Mouse (Mus musculus) limb, embryonic 10.5 days (tissue): ENCODE results near the gene Tab2. TPM values are rescaled to one million over a fixed set of nuclear protein-coding genes. Genes with fewer than 3 reads are reported as not detected.
"Not testable (repeated sequence)": the region's sequence is repeated elsewhere in the genome, so short reads cannot be mapped to it uniquely, and the experiment has no call there.

Experiments
- DNase-seq: peaks from one replicate; pipeline ENCODE4 v3.0.0-alpha.2; 2017; ENCODE audit warnings: low spot score
- H3K27ac ChIP-seq: fragments of 300-500 bp; sonication (generic); 2 replicates; pipeline ENCODE4 v1.5.1; 2016; ENCODE audit warnings: mild to moderate bottlenecking
- H3K27me3 ChIP-seq: fragments of 300-500 bp; sonication (generic); 2 replicates; pipeline ENCODE4 v1.6.1; 2016; ENCODE audit warnings: low read depth, mild to moderate bottlenecking; ENCODE audit not compliant: poor library complexity, severe bottlenecking
- H3K36me3 ChIP-seq: fragments of 300-500 bp; sonication (generic); 2 replicates; pipeline ENCODE4 v1.6.1; 2016; ENCODE audit warnings: mild to moderate bottlenecking, moderate library complexity
- H3K4me1 ChIP-seq: fragments of 300-500 bp; sonication (generic); 2 replicates; pipeline ENCODE4 v1.6.1; 2016
- H3K4me3 ChIP-seq: fragments of 300-500 bp; sonication (generic); 2 replicates; pipeline ENCODE4 v1.5.1; 2016; ENCODE audit warnings: mild to moderate bottlenecking, moderate library complexity
- H3K9me3 ChIP-seq: fragments of 300-500 bp; sonication (generic); replicated peaks from 2 replicates; pipeline ENCODE4 v1.6.1; 2016; ENCODE audit warnings: mild to moderate bottlenecking
- WGBS: fragments of 180-500 bp; shearing (Covaris S2); methylation state at CpG from one replicate; pipeline ENCODE4 v1.1.7; 2016; 5-methylcytosine and 5-hydroxymethylcytosine counted together
- polyA plus RNA-seq: library from polyadenylated mRNA; unstranded; fragments of >200 nt; fragmentation: Nextera tagmentation; extraction: Ambion mirVana; gene quantifications from 2 replicates; pipeline ENCODE4 v1.2.1, GENCODE M21; 2016

The Tab2 gene
- polyA plus RNA-seq, 1 experiment from 2014 or later, result 19.7 TPM

DNA sequence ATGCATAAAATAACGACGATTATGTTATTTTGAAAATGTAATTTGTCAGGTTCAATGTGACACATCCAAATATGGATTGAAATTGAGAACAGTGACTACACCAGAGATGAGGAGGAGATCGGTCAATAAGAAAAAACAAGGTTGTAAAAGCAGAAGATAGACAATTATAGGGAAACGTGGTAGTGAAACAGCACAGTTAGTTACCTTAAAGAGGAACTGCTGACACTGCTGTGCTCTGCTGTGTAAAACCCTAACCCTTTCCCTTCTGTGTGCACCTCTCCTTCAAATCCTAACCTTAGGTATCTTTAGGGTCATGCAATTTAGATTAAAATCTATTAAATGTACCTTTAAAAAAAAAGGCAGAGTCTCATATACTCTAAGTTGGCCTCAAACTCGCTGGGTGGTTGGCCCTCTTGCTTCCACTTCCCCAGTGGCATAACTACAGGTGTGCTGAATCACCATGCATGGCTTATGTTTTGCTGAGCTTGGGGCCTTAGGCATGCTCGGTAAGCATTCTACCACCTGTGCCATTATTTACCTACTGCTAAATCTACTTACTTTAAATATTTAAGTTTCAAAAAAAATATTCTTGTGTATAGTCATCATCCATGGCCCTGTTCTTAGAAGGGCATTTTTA, 19.4 kb downstream of the Tab2 start:
- Histone ChIP-seq H3K4me1 (no peaks in the 10 kb centered on the region), H3K9me3 (no peaks in the 10 kb centered on the region), H3K4me3 (no peak overlapping the region), H3K27ac (no peak overlapping the region), H3K36me3 (peaks cover 11% of the 10 kb centered on the region), H3K27me3 (no peaks in the 10 kb centered on the region)
- DNase-seq, result no peak
- 94% methylated on average over 6 of the region's 6 CpGs for WGBS

DNA sequence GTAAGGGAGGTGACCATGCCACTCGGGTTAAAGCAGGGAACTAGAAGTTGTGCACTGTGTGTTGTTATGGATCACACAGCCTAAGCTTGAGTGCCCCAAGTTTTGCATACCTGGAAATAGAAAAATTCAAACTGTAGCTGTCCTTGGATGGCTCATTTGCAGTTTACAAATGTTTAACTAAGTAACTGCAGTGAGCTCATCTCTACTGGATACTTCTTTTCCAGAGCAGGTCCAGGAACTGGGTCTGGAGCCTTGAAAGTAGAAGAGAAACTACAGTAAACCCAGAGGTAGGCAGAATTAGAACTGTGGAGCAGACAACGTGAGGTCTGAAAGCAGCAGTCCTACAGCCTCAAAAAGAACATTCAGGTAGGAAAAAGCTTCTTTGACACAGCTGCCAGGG, 23.1 kb downstream of the Tab2 start:
- no peaks in the 10 kb centered on the region for H3K27me3 ChIP-seq
- no peak overlapping the region for H3K4me3 ChIP-seq
- no peak for DNase-seq
- peaks cover 9% of the 10 kb centered on the region for H3K36me3 ChIP-seq
- 89% methylated on average over 2 of the region's 2 CpGs for WGBS
- no peaks in the 10 kb centered on the region for H3K4me1 ChIP-seq
- H3K9me3 ChIP-seq, result no peaks in the 10 kb centered on the region
- no peak overlapping the region for H3K27ac ChIP-seq

DNA sequence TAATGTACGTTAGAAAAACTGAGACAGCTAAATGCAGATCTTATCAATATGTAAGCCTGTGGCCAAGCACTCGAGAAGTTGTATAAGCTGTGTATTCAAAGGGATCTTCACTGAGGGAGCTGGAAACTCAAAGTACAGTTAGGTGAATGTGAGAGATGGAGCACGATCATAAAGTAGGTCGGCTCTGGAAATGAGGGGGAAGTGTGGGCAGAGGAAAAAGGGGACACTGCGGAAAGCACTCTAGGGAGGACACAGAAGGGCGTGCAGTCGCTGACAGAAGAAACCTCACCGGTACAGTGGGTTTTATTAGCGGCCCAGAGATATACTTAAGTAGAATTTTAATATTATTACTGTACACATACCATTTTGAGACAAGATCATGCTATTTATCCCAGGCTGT, 27.0 kb downstream of the Tab2 start:
- Histone ChIP-seq H3K4me3 (no peak overlapping the region), H3K27ac (no peak overlapping the region), H3K36me3 (peaks cover 19% of the 10 kb centered on the region), H3K4me1 (no peaks in the 10 kb centered on the region), H3K9me3 (no peaks in the 10 kb centered on the region), H3K27me3 (no peaks in the 10 kb centered on the region)
- DNase-seq, result no peak
- WGBS, result 90% methylated on average over 9 of the region's 9 CpGs

DNA sequence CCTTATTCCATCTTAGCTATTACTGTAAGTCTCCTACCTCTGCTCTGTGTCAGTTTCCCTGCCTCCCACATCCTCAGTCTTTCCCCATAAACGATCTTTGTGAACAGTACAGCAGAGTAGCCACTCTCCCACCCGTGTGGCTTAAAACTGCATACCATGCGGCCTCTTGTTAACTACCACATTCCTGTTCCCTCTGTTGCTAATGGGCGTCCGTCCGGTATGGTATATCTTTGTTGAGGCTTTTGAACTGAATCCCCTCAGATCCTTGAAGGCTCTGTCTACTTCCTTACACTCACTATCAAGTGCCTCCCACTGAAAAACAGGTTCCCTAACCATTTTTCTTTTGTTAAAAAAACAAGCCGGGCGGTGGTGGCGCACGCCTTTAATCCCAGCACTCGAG, 30.5 kb downstream of the Tab2 start:
- Histone ChIP-seq H3K9me3 (no peaks in the 10 kb centered on the region), H3K27me3 (no peaks in the 10 kb centered on the region), H3K27ac (no peak overlapping the region), H3K4me1 (no peaks in the 10 kb centered on the region), H3K36me3 (peaks cover 41% of the 10 kb centered on the region), H3K4me3 (no peak overlapping the region)
- DNase-seq, result no peak
- 88% methylated on average over 11 of the region's 11 CpGs for WGBS

DNA sequence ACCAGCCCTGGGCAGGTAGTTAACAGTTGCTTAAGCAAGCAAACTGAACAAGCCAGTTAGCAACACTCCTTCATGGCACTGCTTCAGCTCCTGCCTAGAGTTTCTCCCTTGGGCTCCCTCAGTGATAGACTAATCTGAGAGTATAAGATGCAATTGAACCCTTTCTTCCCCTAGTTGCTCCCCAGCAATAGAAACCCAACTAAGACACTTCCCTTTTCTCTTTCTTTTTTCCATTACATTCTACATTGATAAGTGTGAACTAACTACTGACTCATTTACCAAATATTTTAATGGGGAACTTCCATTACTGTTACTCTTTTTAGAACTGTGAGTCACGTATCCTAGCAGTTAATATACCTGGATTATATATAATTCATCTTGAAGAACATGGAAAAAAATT, 32.6 kb downstream of the Tab2 start:
- WGBS, result 95% methylated on average over 1 of the region's 1 CpGs
- no peak overlapping the region for H3K27ac ChIP-seq
- no peaks in the 10 kb centered on the region for H3K4me1 ChIP-seq
- no peak for DNase-seq
- H3K27me3 ChIP-seq, result no peaks in the 10 kb centered on the region
- H3K4me3 ChIP-seq, result no peak overlapping the region
- no peaks in the 10 kb centered on the region for H3K9me3 ChIP-seq
- H3K36me3 ChIP-seq, result peaks cover 59% of the 10 kb centered on the region

DNA sequence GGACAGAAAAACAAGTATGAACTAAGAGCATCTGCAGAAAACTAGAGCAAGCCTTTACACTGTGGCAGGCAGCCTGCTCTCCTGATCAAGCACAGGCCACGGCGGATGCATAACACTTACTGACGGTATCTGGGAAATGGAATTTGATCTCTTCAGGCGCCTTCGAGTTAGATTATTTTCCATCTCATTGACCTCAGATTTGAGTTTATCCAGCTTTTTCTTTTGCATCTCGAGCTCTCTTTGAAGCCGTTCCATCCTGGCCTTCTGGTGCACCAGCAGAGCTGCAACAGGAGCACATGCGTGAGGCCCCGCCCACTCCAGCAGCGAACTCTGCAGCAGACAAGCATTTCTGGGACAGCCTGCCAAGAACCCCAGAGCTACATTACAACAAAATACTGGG, 44.8 kb downstream of the Tab2 start:
- H3K9me3 ChIP-seq, result no peaks in the 10 kb centered on the region
- 89% methylated on average over 10 of the region's 10 CpGs for WGBS
- H3K27me3 ChIP-seq, result no peaks in the 10 kb centered on the region
- H3K36me3 ChIP-seq, result peaks cover 72% of the 10 kb centered on the region
- H3K4me3 ChIP-seq, result no peak overlapping the region
- no peak overlapping the region for H3K27ac ChIP-seq
- no peak for DNase-seq
- no peaks in the 10 kb centered on the region for H3K4me1 ChIP-seq

DNA sequence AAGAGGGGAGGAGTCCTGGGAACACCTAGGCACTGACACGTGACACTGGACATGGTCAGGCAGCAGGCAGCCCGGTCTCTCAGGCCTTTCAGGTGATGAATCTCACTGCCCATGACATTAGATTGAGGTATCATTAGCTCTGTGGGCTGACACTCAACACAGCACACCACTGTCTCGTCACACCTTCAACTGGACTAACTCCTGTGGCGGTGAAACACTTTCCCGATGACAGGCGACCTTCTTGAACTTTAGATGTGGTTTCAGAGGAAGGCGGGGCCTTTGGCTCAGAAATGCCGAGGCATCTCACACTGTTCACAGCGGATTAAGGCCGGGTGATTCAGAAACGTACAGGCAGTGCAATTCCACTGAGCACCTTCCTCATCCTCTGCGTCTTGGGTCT, 48.9 kb downstream of the Tab2 start:
- Histone ChIP-seq H3K27me3 (no peaks in the 10 kb centered on the region), H3K36me3 (peaks cover 85% of the 10 kb centered on the region), H3K4me1 (no peaks in the 10 kb centered on the region), H3K4me3 (no peak overlapping the region), H3K9me3 (no peaks in the 10 kb centered on the region), H3K27ac (no peak overlapping the region)
- no peak for DNase-seq
- WGBS, result 89% methylated on average over 12 of the region's 12 CpGs

DNA sequence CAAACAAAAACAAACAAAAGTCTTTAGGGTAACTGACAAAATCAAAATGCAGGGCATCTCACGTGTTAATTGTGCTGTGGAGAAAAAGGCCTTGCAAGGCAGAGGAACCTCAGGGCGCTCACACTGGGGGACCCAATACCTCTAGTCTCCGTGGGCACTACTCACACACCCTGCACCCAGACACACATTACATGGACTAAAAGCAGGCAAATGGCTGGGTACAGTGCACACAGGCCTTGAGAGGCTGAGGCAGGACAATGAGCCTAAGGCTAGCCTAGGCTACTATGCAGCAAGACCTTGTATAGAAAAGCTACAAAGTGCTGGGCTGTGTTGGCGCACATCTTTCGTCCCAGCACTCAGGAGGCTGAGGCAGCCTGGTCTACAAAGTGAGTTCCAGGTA, 51.9 kb downstream of the Tab2 start:
- Histone ChIP-seq H3K27ac (no peak overlapping the region), H3K4me1 (no peaks in the 10 kb centered on the region), H3K27me3 (no peaks in the 10 kb centered on the region), H3K36me3 (peaks cover 83% of the 10 kb centered on the region), H3K9me3 (no peaks in the 10 kb centered on the region), H3K4me3 (no peak overlapping the region)
- WGBS, result 95% methylated on average over 5 of the region's 5 CpGs
- DNase-seq, result no peak

DNA sequence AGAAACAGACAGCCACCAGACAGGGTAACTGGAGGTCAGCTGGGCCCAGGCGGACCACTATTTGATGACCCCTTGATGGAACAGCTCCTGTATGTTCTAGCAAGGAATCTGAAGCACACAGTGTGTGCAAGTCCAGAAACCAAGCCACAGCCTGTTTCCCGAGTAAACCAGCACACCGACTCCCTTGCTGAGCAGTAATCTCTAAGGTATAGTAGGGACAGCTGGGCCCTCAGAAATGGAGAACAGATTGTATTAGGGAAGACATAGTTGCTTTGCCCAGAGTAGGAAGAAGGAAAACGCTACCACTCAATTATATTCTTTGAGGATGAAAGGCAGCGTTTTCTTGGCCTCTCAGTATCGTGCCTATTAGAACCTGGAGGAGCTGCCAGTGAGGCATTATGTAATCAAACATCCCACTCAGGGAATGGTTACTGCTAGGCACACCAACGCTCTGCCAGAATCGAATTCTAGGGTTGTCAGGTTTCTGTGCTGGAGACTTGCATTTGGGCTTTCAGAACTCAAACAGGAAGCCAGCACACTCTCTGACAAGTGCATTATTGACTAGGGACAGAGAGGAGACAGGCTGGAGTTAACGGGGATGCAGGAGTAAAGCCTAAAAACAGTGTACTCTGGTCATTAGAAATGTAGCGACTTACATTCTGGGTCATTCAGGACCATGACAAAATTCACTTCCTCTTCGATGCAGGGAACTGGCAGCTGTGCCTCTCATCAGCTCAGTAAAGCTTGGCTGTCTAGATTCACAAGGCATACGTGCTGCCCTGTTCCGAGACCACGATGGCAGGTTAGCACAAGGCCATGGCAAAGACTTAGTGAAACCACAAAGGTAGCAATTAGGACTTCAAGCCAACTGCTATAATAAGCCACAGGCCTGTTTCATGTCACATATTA, 55.1 kb downstream of the Tab2 start:
- H3K27ac ChIP-seq, result no peak overlapping the region
- no peaks in the 10 kb centered on the region for H3K9me3 ChIP-seq
- DNase-seq, result no peak
- H3K36me3 ChIP-seq, result peaks cover 54% of the 10 kb centered on the region
- WGBS, result 93% methylated on average over 14 of the region's 14 CpGs
- no peaks in the 10 kb centered on the region for H3K4me1 ChIP-seq
- H3K27me3 ChIP-seq, result no peaks in the 10 kb centered on the region
- no peak overlapping the region for H3K4me3 ChIP-seq

DNA sequence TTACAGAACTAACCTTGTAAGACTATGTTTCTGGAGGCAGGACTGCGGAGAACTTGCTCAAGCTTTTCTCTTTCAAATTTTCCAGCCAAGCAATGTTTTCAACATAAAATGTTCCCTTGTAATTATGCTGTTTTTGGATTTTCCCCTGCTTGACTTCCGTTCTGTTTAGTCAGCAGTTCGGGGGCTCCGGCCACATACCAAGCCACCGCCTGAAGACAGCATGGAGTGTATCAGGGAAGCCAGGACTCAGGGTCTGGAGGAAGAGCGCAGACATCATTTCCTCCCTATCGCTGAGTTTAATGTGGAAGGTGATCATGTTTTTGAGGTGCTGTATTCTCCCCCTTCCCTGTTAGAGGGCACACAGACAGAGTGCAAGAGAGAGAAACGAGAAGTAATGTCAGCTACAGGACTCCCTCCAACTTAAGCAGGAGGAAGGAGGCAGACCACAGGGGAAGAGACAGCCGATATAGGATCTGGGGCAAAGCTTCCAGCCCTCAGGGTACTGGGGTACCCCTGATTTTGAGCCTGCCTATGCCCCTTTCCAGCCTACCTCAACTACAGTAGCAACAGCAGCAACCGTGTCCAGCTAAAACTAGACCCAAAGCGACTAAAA, 67.7 kb downstream of the Tab2 start:
- H3K9me3 ChIP-seq, result no peaks in the 10 kb centered on the region
- DNase-seq, result peak; percentile 21
- no peaks in the 10 kb centered on the region for H3K4me1 ChIP-seq
- 90% methylated on average over 11 of the region's 11 CpGs for WGBS
- no peaks in the 10 kb centered on the region for H3K36me3 ChIP-seq
- no peak overlapping the region for H3K27ac ChIP-seq
- H3K27me3 ChIP-seq, result no peaks in the 10 kb centered on the region
- H3K4me3 ChIP-seq, result no peak overlapping the region

DNA sequence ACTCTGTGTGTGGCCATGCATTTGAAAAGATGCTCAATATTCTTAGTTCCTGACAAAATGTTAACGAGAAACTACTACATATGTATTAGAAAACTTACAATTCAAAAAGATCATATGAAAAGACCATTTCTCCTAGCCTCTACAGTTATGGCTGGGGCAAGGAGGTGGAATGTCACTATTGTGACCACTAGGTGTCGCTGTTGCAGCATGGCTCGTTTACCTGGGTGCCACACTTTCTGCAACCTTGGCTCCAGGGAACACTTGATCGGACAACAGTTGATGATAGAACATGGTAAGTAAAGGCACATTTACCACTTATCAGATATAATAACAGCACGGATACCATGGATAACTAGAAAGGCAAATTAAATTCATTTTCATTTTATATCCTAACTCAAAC, 72.5 kb downstream of the Tab2 start:
- Histone ChIP-seq H3K4me1 (no peaks in the 10 kb centered on the region), H3K9me3 (no peaks in the 10 kb centered on the region), H3K36me3 (no peaks in the 10 kb centered on the region), H3K4me3 (no peak overlapping the region), H3K27me3 (no peaks in the 10 kb centered on the region), H3K27ac (no peak overlapping the region)
- WGBS, result 13% methylated on average over 5 of the region's 5 CpGs
- DNase-seq, result peak; percentile 88

DNA sequence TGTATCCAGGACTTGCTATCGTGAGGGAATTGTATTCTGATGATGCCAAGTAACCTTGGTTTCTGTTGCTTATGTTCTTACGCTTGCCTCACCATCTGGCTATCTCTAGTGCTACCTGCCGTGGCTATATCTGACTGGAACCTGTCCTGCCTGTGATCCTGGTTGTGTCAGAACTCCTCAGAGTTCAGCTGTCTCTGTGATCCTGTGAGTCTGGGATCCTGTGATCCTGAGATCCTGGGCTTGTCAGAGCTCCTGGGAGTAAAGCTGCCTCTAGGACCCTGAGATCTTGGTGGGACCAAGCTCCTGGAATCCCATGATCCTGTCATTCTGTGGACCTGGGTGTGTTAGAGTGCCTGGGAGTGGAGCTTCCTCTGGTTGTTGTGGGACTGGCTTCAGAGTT, 74.1 kb downstream of the Tab2 start:
- no peak for DNase-seq
- 94% methylated on average over 3 of the region's 3 CpGs for WGBS
- no peak overlapping the region for H3K4me3 ChIP-seq

DNA sequence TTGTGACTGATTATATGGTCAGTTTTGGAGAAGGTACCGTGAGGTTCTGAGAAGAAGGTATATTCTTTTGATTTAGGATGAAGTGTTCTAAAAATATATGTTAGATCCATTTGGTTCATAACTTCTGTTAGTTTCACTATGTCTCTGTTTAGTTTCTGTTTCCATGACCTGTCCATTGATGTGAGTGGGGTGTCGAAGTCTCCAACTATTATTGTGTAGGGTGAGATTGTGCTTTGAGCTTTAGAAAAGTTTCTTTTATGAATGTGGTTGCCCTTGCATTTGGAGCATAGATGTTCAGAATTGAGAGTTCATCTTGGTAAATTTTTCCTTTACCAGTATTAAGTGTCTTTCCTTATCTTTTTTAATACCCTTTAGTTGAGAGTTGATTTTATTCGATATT, 75.7 kb downstream of the Tab2 start:
- H3K36me3 ChIP-seq, H3K9me3 ChIP-seq, H3K27me3 ChIP-seq, H3K27ac ChIP-seq, DNase-seq, H3K4me3 ChIP-seq, H3K4me1 ChIP-seq: not testable (repeated sequence)
- WGBS, result 96% methylated on average over 3 of the region's 3 CpGs

More for the DNA sequence above, 74.1 kb downstream of the Tab2 start:
- no peaks in the 10 kb centered on the region for H3K36me3 ChIP-seq
- no peaks in the 10 kb centered on the region for H3K9me3 ChIP-seq
- H3K27ac ChIP-seq, result no peak overlapping the region
- H3K27me3 ChIP-seq, result no peaks in the 10 kb centered on the region
- H3K4me1 ChIP-seq, result no peaks in the 10 kb centered on the region
